Mouse (Mus musculus): ENCODE measurements around the gene Mob1b.
"Not testable (repeated sequence)": the region's sequence is repeated elsewhere in the genome, so short reads cannot be mapped to it uniquely, and the experiment has no call there.

The Mob1b gene

DNA sequence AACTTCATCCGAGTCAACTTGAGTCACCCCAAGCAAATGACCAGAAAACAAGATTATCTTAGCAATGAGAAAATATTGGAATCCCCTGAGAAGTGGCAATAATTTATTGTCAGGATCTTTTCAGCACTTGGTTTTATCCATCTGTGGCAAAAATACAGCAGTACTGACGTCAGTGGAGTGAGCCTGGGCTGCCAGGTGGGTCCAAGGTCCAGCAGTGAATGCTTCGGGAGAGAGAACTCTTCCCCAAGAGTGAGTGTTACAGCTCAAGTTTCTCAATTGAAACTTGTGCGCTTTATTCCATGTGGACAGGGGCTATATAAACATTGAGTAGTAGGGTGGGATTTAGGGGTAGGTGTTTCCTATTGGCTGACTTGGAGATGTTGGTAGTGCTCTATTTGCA is 18.6 kb upstream of the Mob1b start:
- DNase-seq (ENCODE audit: low read depth): no peak

DNA sequence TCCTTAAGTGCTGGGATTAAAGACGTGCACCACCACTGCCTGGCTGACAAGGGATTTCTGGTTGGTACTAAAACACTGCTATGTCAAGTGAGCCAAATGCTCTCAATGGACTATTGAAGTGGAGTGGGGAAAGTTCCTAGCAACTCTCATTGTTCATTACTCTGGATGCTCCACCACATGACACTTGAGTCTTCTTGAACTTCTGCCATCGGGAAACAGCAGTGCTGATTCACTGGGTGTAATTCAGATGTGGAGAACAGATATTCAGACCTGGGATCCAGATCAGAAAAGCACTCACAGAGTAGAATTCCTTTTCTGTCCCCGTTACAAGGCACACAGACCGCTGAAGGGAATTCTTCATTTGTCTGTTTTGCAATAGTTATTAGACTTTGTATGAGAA is 17.1 kb upstream of the Mob1b start:
- peak; percentile 36 for DNase-seq (ENCODE audit: low read depth)

DNA sequence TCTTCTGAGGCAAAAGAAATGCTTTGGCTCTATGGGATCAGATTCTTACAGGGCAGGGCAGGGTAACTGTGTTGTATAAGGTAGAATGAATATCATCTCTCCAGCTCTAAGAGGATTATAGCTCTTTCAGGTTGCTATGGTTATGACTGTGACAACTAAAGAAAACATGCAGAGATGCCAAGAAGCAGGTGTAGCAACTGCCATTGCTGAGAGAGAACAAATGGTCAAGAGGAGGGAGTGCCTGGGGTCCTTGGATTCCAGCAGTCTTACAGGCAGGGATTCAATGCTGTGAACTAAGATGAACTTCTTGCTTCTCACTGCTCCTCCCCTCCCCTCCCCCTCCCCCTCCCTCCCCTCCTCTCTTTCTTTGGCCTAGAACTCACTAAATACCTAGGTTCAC is 9.5 kb upstream of the Mob1b start:
- no peak for DNase-seq (ENCODE audit: low read depth)

DNA sequence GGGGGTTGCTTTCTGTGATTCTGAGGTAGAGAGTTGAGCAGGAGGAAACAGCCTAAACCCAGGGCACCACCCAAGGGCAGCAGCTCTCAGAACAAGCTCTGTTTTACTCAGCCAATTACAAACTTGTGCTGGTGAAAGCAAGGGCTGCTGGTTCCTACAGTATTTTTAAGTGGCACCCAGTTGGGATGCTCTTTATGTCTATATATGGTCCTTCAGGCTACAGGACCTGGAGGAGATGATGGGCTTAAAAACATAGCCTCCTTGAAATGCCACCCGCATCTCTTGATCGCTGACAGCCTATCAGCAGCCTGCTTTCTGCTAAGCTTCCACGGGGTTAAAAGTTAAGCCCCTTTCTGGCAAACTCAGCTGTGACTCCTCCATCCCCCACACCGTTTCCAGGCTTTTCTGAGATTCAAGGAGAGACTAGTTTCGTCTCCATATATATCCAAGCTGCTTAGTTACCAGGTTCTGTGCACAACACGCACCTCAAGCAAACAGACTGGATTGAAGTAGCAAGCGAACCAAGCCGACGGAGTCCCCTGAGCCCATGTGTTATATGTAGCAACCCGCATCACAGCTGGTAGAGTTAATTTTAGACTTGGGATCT is 8.9 kb upstream of the Mob1b start:
- DNase-seq (ENCODE audit: low read depth): no peak

DNA sequence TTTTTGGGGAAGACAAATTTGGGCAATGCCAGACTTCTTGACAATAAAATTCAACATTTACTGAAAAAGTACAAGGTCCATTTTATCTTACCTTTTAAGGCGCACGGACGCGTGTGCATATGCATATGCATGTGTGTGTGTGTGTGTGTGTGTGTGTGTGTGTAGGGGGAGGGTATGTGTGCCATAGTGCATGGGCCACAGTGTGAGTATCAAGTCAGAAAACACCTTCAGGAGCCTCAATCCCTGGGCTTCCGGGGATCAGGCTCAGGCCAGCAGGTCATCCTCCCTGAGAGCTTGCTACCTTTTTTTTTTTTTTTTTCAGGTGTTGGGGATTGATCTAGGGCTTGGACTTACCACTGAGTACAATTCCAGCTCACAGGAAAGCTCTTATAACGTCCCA is 8.3 kb upstream of the Mob1b start:
- DNase-seq (ENCODE audit: low read depth): no peak

DNA sequence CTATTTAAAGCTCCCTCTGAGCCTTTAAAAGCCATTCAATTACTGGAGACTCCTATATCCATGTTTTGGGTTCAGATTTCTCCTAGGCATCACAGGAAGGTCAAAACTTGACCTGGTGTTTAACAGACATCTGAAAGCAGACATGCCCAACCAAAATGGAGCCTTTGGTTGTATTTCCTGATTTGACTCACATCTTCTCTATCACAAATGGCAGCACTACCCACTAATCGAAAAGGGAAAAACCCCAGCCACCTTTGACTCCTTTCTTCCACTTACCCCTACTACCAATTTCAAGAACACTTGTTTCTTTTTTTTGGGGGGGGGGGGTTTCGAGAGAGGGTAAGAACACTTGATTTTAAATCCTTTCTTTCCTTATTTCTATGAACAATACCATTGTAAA is 3.7 kb upstream of the Mob1b start:
- DNase-seq (ENCODE audit: low read depth): no peak

DNA sequence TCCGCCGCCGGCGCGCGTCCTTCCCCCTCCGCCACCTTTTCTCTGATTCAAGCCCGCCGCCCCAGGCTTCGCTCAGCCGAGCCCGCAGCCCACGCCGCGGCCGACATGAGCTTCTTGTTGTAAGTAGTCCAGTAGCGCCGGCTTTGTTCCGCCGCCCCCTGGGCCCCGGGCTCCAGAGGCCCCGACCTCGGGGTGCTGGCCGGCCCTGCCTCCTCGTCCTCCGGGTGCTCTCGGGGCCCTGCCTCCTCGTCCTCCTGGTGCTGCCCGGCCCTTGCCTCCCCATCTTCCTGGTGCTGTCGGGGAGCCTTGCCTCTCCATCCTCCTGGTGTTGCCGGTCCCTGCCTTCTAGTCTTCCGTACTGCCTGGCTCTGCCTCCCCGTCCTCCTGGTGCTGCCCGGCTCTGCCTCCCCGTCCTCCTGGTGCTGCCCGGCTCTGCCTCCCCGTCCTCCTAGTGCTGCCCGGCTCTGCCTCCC is 384 bp downstream of the Mob1b start:
- no peak for DNase-seq (ENCODE audit: low read depth)

DNA sequence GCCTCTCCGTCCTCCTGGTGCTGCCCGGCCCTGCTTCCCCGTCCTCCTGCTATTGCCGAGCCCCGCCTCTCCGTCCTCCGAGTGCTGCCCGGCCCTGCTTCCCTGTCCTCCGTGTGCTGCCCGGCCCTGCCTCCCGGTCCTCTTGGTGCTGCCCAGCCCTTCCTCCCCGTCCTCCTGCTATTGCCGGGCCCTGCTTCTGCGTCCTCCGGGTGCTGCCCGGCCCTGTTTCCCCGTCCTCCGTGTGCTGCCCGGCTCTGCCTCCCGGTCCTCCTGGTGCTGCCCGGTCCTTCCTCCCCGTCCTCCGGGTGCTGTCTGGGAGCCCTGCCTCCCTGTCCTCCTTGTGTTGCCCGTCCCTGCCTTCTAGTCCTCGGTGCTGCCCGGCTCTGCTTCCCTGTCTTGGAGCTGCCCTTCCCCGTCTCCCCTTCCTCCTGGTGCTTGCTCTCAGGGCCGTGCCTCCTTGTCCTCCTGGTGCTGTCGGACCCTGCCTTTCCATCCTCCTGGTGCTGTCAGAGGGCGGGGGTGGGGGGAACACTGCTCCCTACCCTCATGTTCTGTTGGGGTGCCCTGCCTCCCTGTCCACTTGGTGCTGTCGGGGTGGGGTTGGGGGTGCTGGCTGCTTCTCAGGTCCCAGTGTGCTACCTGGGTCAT is 1.0 kb downstream of the Mob1b start:
- peak; percentile 59 for DNase-seq (ENCODE audit: low read depth)

DNA sequence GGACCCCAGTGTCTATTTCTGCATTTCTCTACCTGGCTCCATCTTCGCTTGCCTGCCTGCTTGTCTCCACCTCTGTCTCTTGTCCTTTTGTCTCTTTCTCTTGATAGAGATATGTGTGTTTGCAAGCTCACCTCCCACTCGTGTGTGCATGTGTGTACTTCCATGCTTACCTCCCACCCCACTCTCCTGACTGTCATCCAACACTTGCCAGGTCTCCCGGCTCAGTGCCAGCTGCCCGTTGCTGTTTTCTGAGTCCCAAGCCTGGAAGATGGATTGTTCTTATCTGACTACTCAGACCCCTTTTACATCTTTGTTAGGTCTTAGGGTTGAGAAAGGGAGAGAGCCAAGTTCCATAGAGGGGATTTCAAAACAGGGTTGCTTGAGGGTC is 1.6 kb downstream of the Mob1b start:
- DNase-seq (ENCODE audit: low read depth): peak; percentile 41

DNA sequence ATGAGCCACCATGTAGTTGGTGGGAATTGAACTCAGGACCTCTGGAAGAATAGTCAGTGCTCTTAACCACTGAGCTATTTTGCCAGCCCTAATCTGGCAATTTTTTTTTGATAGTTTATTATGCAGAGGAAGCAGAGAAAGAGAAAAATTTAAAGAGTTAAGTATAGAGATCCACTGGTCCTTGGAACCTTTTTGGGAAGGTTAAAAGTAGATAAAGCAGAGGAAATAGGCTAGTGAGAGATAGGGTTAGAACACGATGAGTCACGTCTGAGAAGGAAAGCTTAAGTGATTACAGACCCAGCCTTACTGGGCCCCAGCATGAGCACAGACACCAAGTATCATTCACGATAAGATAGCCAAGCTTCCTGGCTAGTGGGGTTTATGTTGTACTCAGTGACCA is 3.4 kb downstream of the Mob1b start:
- DNase-seq (ENCODE audit: low read depth): peak; percentile 62

DNA sequence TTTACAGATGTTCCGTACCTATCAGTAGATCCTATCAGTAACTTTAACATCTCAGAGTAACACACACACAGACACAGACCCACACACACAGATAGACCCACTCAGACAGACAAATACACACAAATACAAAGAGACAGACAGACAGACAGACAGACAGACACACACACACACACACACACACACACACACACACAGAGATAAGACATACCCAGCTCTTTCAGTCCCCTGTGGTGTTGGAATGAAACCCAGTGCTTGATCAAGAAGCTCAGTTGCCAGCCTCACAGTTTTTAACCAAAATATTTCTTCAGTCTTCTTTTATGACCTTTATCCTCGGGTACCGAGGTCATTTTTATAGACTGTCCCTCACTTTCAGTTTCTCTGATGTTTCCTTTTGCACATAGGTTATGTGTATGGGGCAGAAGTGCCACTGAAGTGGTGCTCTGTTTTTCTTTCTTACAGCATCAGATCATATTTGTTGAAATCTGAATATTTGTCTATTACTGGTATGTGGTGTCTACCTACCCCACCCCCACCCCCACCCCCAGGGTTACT is 7.0 kb downstream of the Mob1b start:
- DNase-seq (ENCODE audit: low read depth): no peak

DNA sequence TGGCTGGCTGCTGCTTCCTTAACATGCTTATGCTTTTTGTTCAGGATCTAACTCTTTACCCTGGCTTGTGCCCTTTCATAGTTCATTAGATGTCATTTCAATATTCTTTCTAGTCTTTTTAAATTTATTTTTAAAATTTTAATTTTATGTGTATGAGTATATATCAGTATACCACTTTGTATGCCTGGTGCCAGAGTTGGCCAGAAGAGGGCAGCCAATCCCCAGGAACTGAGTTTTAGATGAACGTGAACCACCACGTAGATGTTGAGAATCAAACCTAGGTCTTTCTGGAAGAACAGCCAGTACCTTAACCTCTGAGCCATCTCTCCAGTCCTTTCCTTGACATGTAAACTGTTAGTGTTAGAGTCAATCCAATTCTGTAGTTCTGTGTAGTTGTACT is 14.1 kb downstream of the Mob1b start:
- peak; percentile 14 for DNase-seq (ENCODE audit: low read depth)

DNA sequence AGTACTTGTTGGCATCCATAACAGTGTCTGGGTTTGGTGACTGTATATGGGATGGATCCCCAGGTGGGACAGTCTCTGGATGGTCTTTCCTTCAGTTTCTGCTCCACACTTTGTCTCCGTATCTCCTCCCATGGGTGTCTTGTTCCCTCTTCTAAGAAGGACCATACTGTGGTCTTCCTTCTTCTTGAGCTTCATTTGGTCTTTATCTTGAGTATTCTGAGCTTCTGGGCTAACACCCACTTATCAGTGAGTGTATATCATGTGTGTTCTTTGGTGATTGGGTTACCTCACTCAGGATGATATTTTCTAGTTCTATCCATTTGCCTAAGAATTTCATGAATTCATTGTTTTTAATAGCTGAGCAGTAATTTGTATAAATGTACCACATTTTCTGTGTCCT is 20.4 kb downstream of the Mob1b start:
- not testable (repeated sequence) for DNase-seq (ENCODE audit: low read depth)

DNA sequence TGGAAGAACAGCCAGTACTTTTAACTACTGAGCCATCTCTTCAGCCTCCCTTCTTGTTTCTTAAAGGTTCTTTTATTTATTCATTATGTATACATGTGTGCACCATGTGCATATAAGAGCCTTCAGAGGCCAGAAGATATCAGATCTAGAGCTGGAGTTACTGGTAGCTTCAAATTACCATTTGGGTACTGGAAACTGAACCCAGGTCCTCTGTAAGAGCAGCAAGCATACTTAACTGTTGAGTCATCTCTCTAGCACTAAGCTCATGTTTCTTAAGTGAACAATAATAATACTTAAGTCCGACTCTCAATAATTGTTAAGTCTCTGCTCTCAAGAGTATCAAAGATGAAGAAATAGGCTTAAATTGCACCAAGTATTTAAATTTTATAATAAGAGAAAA is 27.1 kb downstream of the Mob1b start:
- peak; percentile 14 for DNase-seq (ENCODE audit: low read depth)

DNA sequence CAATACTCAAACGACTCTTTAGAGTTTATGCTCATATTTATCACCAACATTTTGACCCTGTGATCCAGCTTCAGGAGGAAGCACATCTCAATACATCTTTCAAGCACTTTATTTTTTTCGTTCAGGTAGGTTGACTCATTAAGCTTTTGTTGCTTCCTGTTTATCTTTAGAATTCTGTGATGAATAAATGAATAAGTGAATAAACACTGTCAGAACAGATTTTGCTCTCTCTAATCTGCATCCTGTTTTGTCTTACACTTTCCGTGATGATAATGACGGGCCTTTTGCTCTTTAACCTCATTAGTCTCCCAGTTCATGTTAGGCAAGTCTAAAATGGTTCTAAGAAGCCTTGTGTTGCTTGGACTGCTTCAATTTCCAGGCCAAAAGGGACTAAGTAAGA is 32.5 kb downstream of the Mob1b start:
- no peak for DNase-seq (ENCODE audit: low read depth)

DNA sequence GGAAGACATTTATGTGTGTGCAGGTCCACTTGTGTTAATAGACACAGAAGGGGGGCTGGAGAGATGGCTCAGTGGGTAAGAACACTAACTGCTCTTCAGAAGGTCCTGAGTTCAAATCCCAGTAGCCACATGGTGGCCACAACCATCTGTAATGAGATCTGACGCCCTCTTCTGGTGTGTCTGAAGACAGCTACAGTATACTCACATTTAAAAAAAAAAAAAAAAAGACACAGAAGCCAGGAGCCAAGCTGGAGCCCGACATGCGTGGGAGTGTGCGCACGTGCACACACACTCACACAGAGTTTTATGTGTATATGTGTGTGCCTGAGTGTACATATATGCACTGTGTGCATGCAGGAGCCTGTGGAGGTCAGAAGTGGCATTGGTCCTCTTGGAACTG is 42.0 kb downstream of the Mob1b start:
- DNase-seq (ENCODE audit: low read depth): no peak

DNA sequence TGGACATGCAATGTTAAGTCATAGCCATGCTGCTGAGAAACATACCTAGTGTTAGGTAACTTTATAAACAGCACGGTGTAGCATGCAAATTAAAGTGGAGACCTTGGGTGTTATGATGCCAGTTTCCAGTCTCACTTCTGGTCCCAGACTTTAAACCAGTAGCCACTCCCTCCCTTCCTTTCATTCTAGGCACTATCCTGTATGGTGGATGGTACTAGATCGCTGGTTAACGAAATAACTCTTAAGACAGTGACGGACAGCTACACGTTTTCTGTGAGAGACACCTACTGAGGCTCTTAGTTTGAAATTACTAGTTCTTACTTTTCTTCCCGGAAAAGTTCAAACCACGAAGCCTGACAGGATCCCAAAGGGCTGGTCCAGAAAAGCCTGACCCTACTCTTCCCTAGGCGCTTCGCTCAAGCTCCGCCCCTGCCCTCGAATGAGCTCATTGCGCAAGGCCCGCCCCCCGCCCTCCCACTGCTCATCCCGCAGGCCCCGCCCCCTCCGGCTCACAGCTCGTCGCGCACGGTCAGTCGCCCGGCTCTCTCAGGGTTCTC is 43.9 kb downstream of the Mob1b start:
- DNase-seq (ENCODE audit: low read depth): no peak

DNA sequence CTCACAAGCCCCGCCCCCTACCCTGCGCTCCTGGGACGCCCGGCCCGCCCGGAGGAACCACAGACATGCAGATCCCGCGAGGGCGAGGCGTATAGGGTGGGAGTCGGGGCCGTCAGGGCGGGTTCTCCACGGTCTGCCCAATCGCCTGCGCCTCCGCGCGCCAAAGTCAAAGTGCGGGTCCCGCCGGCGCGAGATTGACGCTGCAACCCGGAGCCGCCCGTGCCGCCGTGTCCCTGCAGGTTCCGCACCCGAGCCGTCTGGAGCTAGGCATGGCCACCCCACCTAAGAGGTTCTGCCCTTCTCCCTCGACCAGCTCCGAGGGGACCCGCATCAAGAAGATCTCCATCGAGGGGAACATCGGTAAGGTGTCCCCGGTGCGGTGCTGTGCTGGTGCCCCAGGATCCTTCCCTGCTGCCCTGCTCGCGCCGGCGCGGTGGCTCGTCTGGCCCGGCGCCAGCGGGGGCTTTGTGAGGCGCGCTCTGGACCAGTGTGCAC is 44.4 kb downstream of the Mob1b start, which contains the start of gene Dck:
Dck (plus strand) TSS at position 10 of the 495 bp plus-strand sequence.
- peak; percentile 99 for DNase-seq (ENCODE audit: low read depth)

DNA sequence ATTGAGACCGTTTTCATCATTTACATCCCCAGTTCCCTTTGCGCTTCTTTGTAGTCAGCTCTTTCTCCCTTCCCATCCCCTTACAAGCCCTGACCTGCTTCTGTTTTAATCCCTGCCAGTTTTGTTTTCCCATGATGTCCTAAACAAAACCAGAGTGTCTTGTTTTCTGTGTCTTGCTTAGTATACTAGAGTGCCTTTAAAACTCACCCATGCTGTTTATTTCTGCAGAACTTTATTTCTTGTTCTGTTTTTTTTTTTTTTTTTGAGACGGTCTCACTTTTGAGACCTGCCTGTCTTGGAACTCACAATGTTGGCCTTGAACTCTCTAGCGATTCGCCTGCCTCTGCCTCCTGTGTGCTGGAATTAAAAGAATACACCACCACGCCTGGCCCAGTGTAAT is 44.9 kb downstream of the Mob1b start:
- DNase-seq (ENCODE audit: low read depth): no peak

DNA sequence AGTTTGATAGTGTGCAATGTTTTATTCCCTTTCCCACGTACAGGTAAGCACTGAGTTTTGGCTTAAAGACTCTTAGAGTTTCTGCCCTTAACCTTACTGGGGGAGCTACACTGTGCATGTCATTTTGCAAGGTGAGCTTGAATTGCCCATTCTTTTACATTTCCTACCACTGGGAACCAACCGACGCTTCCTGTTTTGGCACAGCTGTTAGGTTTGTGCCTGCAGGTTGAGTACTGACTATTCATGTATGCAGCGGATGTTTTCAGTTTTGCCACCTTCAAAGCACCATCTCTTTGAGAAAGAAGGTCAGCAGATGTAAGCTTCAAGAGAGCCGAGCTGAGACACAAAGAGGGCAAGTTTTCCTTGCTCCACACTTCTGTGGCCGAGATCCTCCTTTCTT is 45.5 kb downstream of the Mob1b start:
- no peak for DNase-seq (ENCODE audit: low read depth)

DNA sequence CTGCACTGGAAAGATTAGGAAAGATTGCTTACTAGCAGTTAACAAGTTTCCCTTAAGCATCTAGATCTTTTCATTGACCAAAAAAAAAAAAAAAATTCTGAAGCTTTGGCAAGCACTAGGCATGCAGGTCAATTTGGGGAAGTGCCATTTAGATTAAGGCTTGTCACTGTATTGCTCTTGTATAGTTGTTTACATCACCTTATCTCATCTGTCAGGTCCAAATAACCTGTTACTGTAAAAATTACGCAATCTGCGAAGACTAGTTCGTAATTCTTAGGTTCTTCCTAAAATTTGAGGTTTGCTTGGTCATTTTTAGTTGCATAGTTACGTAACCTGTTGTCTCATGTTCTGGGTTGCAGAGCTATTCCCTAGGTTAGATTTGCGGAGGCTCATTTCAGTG is 46.2 kb downstream of the Mob1b start:
- no peak for DNase-seq (ENCODE audit: low read depth)

DNA sequence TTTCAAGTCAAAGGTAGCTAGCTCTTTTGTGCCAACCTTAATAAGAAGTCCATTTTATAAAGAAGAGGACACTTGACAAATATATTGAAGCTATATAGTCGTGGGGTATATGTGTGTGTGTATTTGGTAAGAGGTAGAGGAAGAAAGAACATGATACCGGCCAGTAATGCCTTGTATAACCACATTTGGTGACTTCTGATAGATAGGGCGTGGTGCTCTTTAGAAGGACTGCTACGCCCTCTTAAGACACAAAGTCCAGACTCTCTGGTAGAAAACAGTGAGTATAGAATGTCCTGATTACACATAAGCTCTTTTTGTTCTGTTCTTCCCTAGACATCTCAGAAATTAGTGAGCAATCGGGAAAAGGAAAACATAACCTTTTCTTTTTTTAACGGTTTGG is 47.5 kb downstream of the Mob1b start:
- DNase-seq (ENCODE audit: low read depth): no peak

DNA sequence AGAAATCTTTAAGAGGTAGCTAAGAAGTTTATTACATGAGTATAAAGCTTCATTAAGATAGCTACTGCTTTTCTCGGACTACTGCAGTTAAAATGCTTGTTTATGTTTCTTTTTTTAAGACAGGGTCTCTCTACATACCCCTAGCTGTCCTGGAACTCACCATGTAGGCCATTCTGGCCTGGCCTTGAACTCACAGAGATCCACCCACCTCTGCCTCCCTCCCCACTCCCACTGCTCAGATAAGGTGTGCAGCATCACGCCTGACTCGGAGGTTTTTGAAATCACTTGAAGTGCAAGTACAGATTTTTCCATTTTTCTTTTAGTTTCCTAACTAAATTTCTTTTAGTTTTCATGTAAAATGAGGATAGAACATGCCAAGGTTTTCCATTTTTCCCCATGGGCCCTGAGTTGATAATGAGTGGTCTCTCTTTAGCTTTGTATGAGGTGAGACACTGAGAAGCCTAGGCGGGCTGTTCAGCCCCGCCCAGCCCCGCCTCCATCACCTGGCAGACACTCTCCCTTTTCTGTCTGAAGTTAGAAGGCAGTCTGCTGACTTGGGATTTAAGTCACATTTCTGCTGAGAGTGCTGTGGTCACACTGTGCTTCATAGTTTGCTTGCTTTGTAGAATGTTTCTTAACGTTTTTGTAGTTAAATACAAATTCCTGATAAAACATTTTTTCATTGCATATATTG is 61.6 kb downstream of the Mob1b start:
- no peak for DNase-seq (ENCODE audit: low read depth)

Measured in NIH3T3 (cell line).